Comparison of ENCODE assay signal across 9 mouse cellular contexts in genomic region chr11:87816707-87817442, GRCm38 (mm10). TPM values are rescaled to one million over a fixed set of nuclear protein-coding genes. Genes with fewer than 3 reads are reported as not detected.
A peak's percentile ranks its signal among the peaks of the same experiment; 100 is the strongest.
DNase-seq lines count a peak whose midpoint lies in the region; ATAC-seq and TF ChIP-seq lines count a peak whose summit lies in the region.
"Had no signal": no experiment of that assay in that cellular context is flagged by ENCODE, and none has a peak within 500 bp of the region (broad histone marks: within the 10 kb centered on the region; RNA-seq: fewer than 3 reads in every experiment).

No protein-coding gene starts in this region.

- WGBS in liver, embryonic 14.5 days (ENCODE audit: insufficient replicate concordance), result 3% methylated on average over 31 of the region's 31 CpGs
- 4% methylated on average over 31 of the region's 31 CpGs for WGBS in neural tube, embryonic 11.5 days

- no peaks in the 10 kb centered on the region for H3K36me3 ChIP-seq in liver, embryonic 14.5 days (replicated peaks; ENCODE audit: control insufficient read depth, insufficient read depth, low read depth)
- H3K36me3 ChIP-seq in neural tube, embryonic 11.5 days (ENCODE audit: control insufficient read depth, insufficient read depth, low read length), result no peaks in the 10 kb centered on the region

- no peaks in the 10 kb centered on the region for H3K9me3 ChIP-seq in liver, embryonic 14.5 days (ENCODE audit: control insufficient read depth, low read length)
- no peaks in the 10 kb centered on the region for H3K9me3 ChIP-seq in neural tube, embryonic 11.5 days (ENCODE audit: control insufficient read depth, low read length)

- no peak for ATAC-seq in liver, embryonic 14.5 days (ENCODE audit: insufficient read depth)
- ATAC-seq in neural tube, embryonic 11.5 days (ENCODE audit: insufficient read depth, low FRiP score, low TSS enrichment), result peak; percentile 72
- ATAC-seq in activated CD4-positive, CD25-positive, alpha-beta regulatory T cell, adult 4 months, result no peak

- no peak for TF ChIP-seq EP300 in liver, embryonic 14.5 days (IDR thresholded peaks at IDR 0.05; ENCODE audit: low read depth)

- H3K27me3 ChIP-seq in liver, embryonic 14.5 days (ENCODE audit: control insufficient read depth, insufficient read depth, low read length), result no peaks in the 10 kb centered on the region
- no peaks in the 10 kb centered on the region for H3K27me3 ChIP-seq in neural tube, embryonic 11.5 days (ENCODE audit: control insufficient read depth, insufficient read depth, low read length)

- TF ChIP-seq CTCF in liver, embryonic 14.5 days (IDR thresholded peaks at IDR 0.05; ENCODE audit: low read depth), result peak; percentile 81

- peak; percentile 14 to 19 for DNase-seq in urinary bladder, postnatal 36 days (ENCODE audit: low spot score in 2 of 2)
- DNase-seq in urinary bladder, postnatal 4 days (ENCODE audit: low spot score in 2 of 2), result no peak
- DNase-seq in cerebellum, postnatal 25 days, result peak; percentile 86 to 88
- peak; percentile 52 to 54 for DNase-seq in frontal cortex, postnatal 36 days (ENCODE audit: low spot score in 2 of 2)
- DNase-seq in kidney, adult 9 months, result peak; percentile 16
- no peak for DNase-seq in liver, embryonic 14.5 days (ENCODE audit: low read depth in 3 of 3, low spot score in 3 of 3)
- peak; percentile 75 for DNase-seq in neural tube, embryonic 11.5 days (ENCODE audit: low spot score)

- no peak overlapping the region for H3K27ac ChIP-seq in liver, embryonic 14.5 days
- H3K27ac ChIP-seq in neural tube, embryonic 11.5 days (ENCODE audit: low read depth, low read length), result no peak overlapping the region

- H3K4me2 ChIP-seq in liver, embryonic 14.5 days (ENCODE audit: low read depth), result peak overlapping the region; percentile 40; the same call in 1 of the 2 replicates
- H3K4me2 ChIP-seq in neural tube, embryonic 11.5 days (ENCODE audit: low read depth), result peak overlapping the region; percentile 54

- no peaks in the 10 kb centered on the region for H3K4me1 ChIP-seq in liver, embryonic 14.5 days (replicated peaks; ENCODE audit: control insufficient read depth in 2 of 2, insufficient read depth in 2 of 2, low read length in 1 of 2)
- H3K4me1 ChIP-seq in neural tube, embryonic 11.5 days (ENCODE audit: control insufficient read depth, insufficient read depth, low read length), result no peaks in the 10 kb centered on the region

- H3K4me3 ChIP-seq in liver, embryonic 14.5 days (ENCODE audit: insufficient read depth in 1 of 2, low read depth in 2 of 2, low read length in 2 of 2), result no peak overlapping the region
- peak overlapping the region; percentile 29 for H3K4me3 ChIP-seq in neural tube, embryonic 11.5 days (ENCODE audit: low read depth, low read length)

- no peak overlapping the region for H3K9ac ChIP-seq in liver, embryonic 14.5 days (replicated peaks)
- peak overlapping the region; percentile 55 for H3K9ac ChIP-seq in neural tube, embryonic 11.5 days (ENCODE audit: low read length)

RNA-seq across cellular contexts. Expression of gene Lpo, which starts 11.2 kb away (rescaled TPM):
- polyA plus RNA-seq in liver, embryonic 14.5 days (2012; rRNA removed), result 0.02 TPM in 1 of 2 replicates, not detected in the other
- polyA plus RNA-seq in liver, embryonic 14.5 days (2014; fragmentation: Nextera tagmentation; extraction: Ambion mirVana), result not detected in 2 replicates
- polyA plus RNA-seq in neural tube, embryonic 11.5 days (2014; fragmentation: Nextera tagmentation; extraction: Ambion mirVana), result 0.20 and 0.58 TPM in 2 replicates
- polyA plus RNA-seq in activated CD4-positive, CD25-positive, alpha-beta regulatory T cell, adult 4 months (2017; shearing (Covaris generic)), result not detected

RNA-seq across cellular contexts. Expression of gene Mpo, which starts 23.5 kb away (rescaled TPM):
- polyA plus RNA-seq in liver, embryonic 14.5 days (2012; rRNA removed), result 142 and 163 TPM in 2 replicates
- polyA plus RNA-seq in liver, embryonic 14.5 days (2014; fragmentation: Nextera tagmentation; extraction: Ambion mirVana), result 301 and 360 TPM in 2 replicates
- 6.0 and 7.7 TPM in 2 replicates for polyA plus RNA-seq in neural tube, embryonic 11.5 days (2014; fragmentation: Nextera tagmentation; extraction: Ambion mirVana)
- polyA plus RNA-seq in activated CD4-positive, CD25-positive, alpha-beta regulatory T cell, adult 4 months (2017; shearing (Covaris generic)), result not detected
- polyA plus RNA-seq: frontal cortex, adult 2 months had no signal

RNA-seq across cellular contexts. Expression of gene Mks1, which starts 36.1 kb away (rescaled TPM):
- polyA plus RNA-seq in liver, embryonic 14.5 days (2012; rRNA removed), result 2.0 and 2.3 TPM in 2 replicates
- 0.71 and 0.86 TPM in 2 replicates for polyA plus RNA-seq in liver, embryonic 14.5 days (2014; fragmentation: Nextera tagmentation; extraction: Ambion mirVana)
- 11.6 and 12.2 TPM in 2 replicates for polyA plus RNA-seq in neural tube, embryonic 11.5 days (2014; fragmentation: Nextera tagmentation; extraction: Ambion mirVana)
- polyA plus RNA-seq in activated CD4-positive, CD25-positive, alpha-beta regulatory T cell, adult 4 months (2017; shearing (Covaris generic)), result 1 to 10 TPM; 4.7 to 4.8 TPM

RNA-seq across cellular contexts. Expression of gene Tspoap1, which starts 56.5 kb away (rescaled TPM):
- 5.4 and 5.5 TPM in 2 replicates for polyA plus RNA-seq in liver, embryonic 14.5 days (2012; rRNA removed)
- 1.1 and 2.4 TPM in 2 replicates for polyA plus RNA-seq in liver, embryonic 14.5 days (2014; fragmentation: Nextera tagmentation; extraction: Ambion mirVana)
- 5.4 and 6.0 TPM in 2 replicates for polyA plus RNA-seq in neural tube, embryonic 11.5 days (2014; fragmentation: Nextera tagmentation; extraction: Ambion mirVana)
- 1 to 10 TPM; 1.6 to 2.4 TPM for polyA plus RNA-seq in activated CD4-positive, CD25-positive, alpha-beta regulatory T cell, adult 4 months (2017; shearing (Covaris generic))

RNA-seq across cellular contexts. Expression of gene Epx, which starts 58.5 kb away (rescaled TPM):
- polyA plus RNA-seq in liver, embryonic 14.5 days (2012; rRNA removed), result 3.4 and 3.8 TPM in 2 replicates
- 0.39 and 0.65 TPM in 2 replicates for polyA plus RNA-seq in liver, embryonic 14.5 days (2014; fragmentation: Nextera tagmentation; extraction: Ambion mirVana)
- 0.08 TPM in 1 of 2 replicates, not detected in the other for polyA plus RNA-seq in neural tube, embryonic 11.5 days (2014; fragmentation: Nextera tagmentation; extraction: Ambion mirVana)
- polyA plus RNA-seq in activated CD4-positive, CD25-positive, alpha-beta regulatory T cell, adult 4 months (2017; shearing (Covaris generic)), result not detected

Comparison
In these comparisons a context has a peak if more than half of its experiments do, and no peak if none do; other contexts are left out.
1. DNase-seq: peak in urinary bladder, postnatal 36 days (2 of 2), cerebellum, postnatal 25 days (2 of 2), frontal cortex, postnatal 36 days (2 of 2), kidney, adult 9 months (single experiment) and neural tube, embryonic 11.5 days (single experiment); none in urinary bladder, postnatal 4 days (0 of 2) and liver, embryonic 14.5 days (0 of 3).
2. RNA of gene Mpo, which starts 23.5 kb away (polyA plus RNA-seq): 142 to 360 TPM in liver, embryonic 14.5 days; 6.0 to 7.7 TPM in neural tube, embryonic 11.5 days and not detected in activated CD4-positive, CD25-positive, alpha-beta regulatory T cell, adult 4 months; every median in the first group is over 10 times any median in the second.